Mouse (Mus musculus): ENCODE results near the gene Il10rb.

DNA sequence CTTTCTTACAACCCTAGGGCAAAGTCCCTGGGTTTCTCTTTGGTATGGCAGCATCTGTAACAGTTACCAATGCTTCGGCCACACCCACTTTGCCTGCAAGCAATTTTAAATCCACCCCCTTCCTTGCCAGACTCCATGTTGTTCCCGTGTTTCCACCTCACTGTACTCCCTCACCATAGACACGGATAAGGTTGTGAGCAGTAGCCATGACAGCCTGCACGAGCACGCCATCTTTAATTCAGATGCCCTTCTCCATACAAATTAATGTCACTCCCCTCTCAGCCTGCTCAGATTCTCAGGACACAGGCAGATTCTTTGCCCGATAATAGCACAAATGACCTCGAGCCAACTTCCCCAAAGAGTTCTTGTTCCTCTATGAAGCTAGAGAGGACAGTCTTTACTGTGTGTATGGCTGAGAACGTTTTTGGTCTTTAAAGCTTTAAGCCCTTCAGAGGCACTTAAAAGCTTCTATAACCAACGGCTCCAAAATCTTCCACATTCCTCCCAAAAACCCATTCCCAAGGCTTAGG lies 23.6 kb upstream of the Il10rb start:
- TF ChIP-seq CTCF (IDR thresholded peaks at IDR 0.05; ENCODE audit: low read depth, low read length), result no peak
- no peak for TF ChIP-seq GATA1 (IDR thresholded peaks at IDR 0.05; ENCODE audit: borderline replicate concordance, low read length)

All from G1E (cell line).